Mouse (Mus musculus) myocyte (in vitro differentiated cells): ENCODE data around the gene Numb. TPM values are rescaled to one million over a fixed set of nuclear protein-coding genes. Genes with fewer than 3 reads are reported as not detected.
"Not testable (repeated sequence)": the region's sequence is repeated elsewhere in the genome, so short reads cannot be mapped to it uniquely, and the experiment has no call there.

Source experiments
- H3K27me3 ChIP-seq: one replicate; pipeline ENCODE4 v1.6.1; 2011; ENCODE audit not compliant: control insufficient read depth, insufficient read depth, insufficient read length
- H3K36me3 ChIP-seq: one replicate; pipeline ENCODE4 v1.6.1; 2011; ENCODE audit not compliant: control insufficient read depth, insufficient read depth
- H3K4me2 ChIP-seq: one replicate; pipeline ENCODE4 v1.6.1; 2011; ENCODE audit warnings: low read depth, control low read depth
- H3K4me3 ChIP-seq: one replicate; pipeline ENCODE4 v1.5.1; 2011; ENCODE audit warnings: mild to moderate bottlenecking, control low read depth, moderate library complexity
- H3K79me2 ChIP-seq: one replicate; pipeline ENCODE4 v1.6.1; 2011; ENCODE audit not compliant: control insufficient read depth, insufficient read depth
- H3ac ChIP-seq: one replicate; pipeline ENCODE4 v1.6.1; 2011; ENCODE audit not compliant: control insufficient read depth, insufficient read length
- CEBPB ChIP-seq: IDR thresholded peaks from 2 replicates; pipeline ENCODE4 v1.6.1; 2011; ENCODE audit warnings: mild to moderate bottlenecking, moderate library complexity; ENCODE audit not compliant: poor library complexity, insufficient read depth, severe bottlenecking
- E2F4 ChIP-seq: IDR thresholded peaks from one replicate; pipeline ENCODE4 v1.6.1; 2011; ENCODE audit warnings: mild to moderate bottlenecking, control low read depth, moderate library complexity; ENCODE audit not compliant: insufficient read depth
- MAX ChIP-seq: IDR thresholded peaks from one replicate; pipeline ENCODE4 v1.6.1; 2011; ENCODE audit warnings: low read depth, mild to moderate bottlenecking, control low read depth
- MYOD1 ChIP-seq, 3 experiments: IDR thresholded peaks; one replicate each; pipeline ENCODE4 v1.6.1; 2011; ENCODE audit warnings: control low read depth in 2 of 3, low read depth in 2 of 3, mild to moderate bottlenecking in 2 of 3, moderate library complexity in 1 of 3; ENCODE audit not compliant: insufficient read length in 2 of 3, control insufficient read depth in 1 of 3
- MYOG ChIP-seq, 3 experiments: IDR thresholded peaks; one replicate each; pipeline ENCODE4 v1.6.1; 2011; ENCODE audit warnings: control low read depth in 2 of 3, low read depth in 2 of 3, mild to moderate bottlenecking in 2 of 3; ENCODE audit not compliant: insufficient read length in 2 of 3, control insufficient read depth in 1 of 3, insufficient read depth in 1 of 3
- POLR2A ChIP-seq: IDR thresholded peaks from one replicate; pipeline ENCODE4 v1.6.1; 2011; ENCODE audit warnings: low read depth, mild to moderate bottlenecking, control low read depth, moderate library complexity; ENCODE audit not compliant: insufficient read length
- POLR2AphosphoS2 ChIP-seq: IDR thresholded peaks from one replicate; pipeline ENCODE4 v1.6.1; 2011; ENCODE audit warnings: low read depth, control low read depth; ENCODE audit not compliant: insufficient read length
- REST ChIP-seq: IDR thresholded peaks from one replicate; pipeline ENCODE4 v1.6.1; 2011; ENCODE audit warnings: mild to moderate bottlenecking, control low read depth, moderate library complexity; ENCODE audit not compliant: insufficient read depth, insufficient read length
- SRF ChIP-seq: IDR thresholded peaks from one replicate; pipeline ENCODE4 v1.6.1; 2011; ENCODE audit warnings: low read depth; ENCODE audit not compliant: control insufficient read depth, insufficient read length
- TCF12 ChIP-seq: IDR thresholded peaks from one replicate; pipeline ENCODE4 v1.6.1; 2011; ENCODE audit warnings: mild to moderate bottlenecking, control low read depth; ENCODE audit not compliant: poor library complexity, insufficient read depth, severe bottlenecking
- TCF3 ChIP-seq: IDR thresholded peaks from one replicate; pipeline ENCODE4 v1.6.1; 2011; ENCODE audit warnings: low read depth, control low read depth; ENCODE audit not compliant: insufficient read length
- USF1 ChIP-seq: IDR thresholded peaks from one replicate; pipeline ENCODE4 v1.6.1; 2011; ENCODE audit warnings: low read depth, mild to moderate bottlenecking, control low read depth, moderate library complexity
- polyA plus RNA-seq: library from polyadenylated mRNA; unstranded; fragments of >200 nt; fragmentation: generic; extraction: Trizol; gene quantifications from one replicate; pipeline ENCODE4 v1.2.1, GENCODE M21; 2012; ENCODE audit warnings: missing spikeins

Gene Numb
- polyA plus RNA-seq, 1 experiment = 10.0 TPM

DNA sequence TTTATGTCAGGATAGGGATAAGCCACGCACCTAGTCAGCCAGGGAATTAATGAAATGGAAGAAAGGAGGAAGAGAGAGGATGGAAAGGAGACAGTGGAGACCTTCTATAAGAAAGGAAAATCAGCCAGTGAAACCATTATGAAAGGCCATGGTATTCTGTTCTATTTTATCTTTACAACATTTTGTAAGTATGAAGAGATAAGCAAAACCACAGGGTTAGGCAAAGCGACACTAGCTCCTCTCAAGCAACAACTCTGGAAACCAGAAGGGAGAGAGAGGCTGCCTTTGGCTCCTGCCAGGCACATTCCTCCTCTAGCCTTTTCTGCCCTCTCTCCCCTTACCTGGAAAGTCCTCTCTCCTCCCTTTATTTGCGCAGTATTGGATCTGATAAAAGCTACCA is 20.2 kb upstream of the Numb start:
- H3ac ChIP-seq = no peak overlapping the region
- H3K36me3 ChIP-seq = no peaks in the 10 kb centered on the region
- no peak overlapping the region for H3K4me3 ChIP-seq
- TF ChIP-seq MYOD1 (IDR thresholded peaks at IDR 0.05; ENCODE audit: control insufficient read depth in 1 of 3, insufficient read length in 2 of 3, low read depth in 2 of 3) = no peak
- H3K79me2 ChIP-seq = no peaks in the 10 kb centered on the region
- no peaks in the 10 kb centered on the region for H3K27me3 ChIP-seq
- H3K4me2 ChIP-seq = no peak overlapping the region

DNA sequence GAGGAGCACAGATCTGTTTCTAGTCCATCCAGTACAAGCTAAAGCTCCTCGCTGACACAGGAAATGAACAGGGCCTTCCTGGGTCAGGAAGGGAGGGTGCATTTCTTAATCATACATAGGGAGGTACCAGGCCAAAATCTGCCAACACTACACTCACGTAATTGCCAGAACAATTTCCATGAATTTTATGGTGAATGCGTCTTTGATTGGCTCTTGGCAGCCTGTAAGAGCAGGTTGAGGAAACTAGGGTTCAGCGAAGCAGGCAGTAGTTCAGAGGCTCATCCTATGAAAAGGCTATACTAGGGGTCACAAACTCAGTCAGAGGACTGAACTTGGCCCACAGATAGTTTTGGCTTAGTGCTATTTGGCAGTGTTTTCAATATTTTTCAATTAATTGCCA is 18.3 kb upstream of the Numb start:
- Histone ChIP-seq H3ac (no peak overlapping the region), H3K79me2 (no peaks in the 10 kb centered on the region), H3K4me3 (no peak overlapping the region), H3K27me3 (no peaks in the 10 kb centered on the region), H3K4me2 (no peak overlapping the region), H3K36me3 (no peaks in the 10 kb centered on the region)
- TF ChIP-seq MAX (no peak), MYOG (IDR thresholded peaks at IDR 0.05; ENCODE audit: control insufficient read depth in 1 of 3, insufficient read depth in 1 of 3, insufficient read length in 2 of 3, low read depth in 2 of 3) (no peak), POLR2A (no peak), TCF12 (no peak), CEBPB (no peak), USF1 (no peak), TCF3 (no peak), REST (no peak), POLR2AphosphoS2 (no peak), SRF (no peak), E2F4 (no peak), MYOD1 (IDR thresholded peaks at IDR 0.05; ENCODE audit: control insufficient read depth in 1 of 3, insufficient read length in 2 of 3, low read depth in 2 of 3) (no peak)

DNA sequence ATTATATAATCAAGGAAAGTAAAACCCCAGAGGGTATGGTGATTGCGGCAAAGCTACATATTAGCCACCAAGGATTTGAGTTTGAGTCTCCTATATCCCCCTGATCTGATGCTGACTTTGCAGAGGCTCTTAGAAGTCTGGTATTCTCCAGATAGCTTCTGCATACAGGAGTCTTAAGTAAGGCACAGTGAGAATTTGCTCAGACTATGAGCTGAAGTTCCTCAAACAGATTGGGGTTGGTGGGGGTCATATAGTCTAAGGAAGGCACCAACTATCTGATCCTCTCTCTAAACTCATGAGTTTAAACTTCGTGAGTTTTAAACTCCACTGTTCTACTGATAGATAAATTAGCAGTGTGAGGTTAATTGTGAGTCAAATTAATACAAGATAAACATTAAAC is 17.6 kb upstream of the Numb start:
- H3K79me2 ChIP-seq = no peaks in the 10 kb centered on the region
- no peak overlapping the region for H3K4me2 ChIP-seq
- TF ChIP-seq MYOG (IDR thresholded peaks at IDR 0.05; ENCODE audit: control insufficient read depth in 1 of 3, insufficient read depth in 1 of 3, insufficient read length in 2 of 3, low read depth in 2 of 3) (no peak), SRF (no peak), POLR2AphosphoS2 (no peak), TCF3 (no peak), REST (no peak), USF1 (no peak), POLR2A (no peak), E2F4 (no peak), MAX (no peak), TCF12 (no peak), CEBPB (no peak), MYOD1 (IDR thresholded peaks at IDR 0.05; ENCODE audit: control insufficient read depth in 1 of 3, insufficient read length in 2 of 3, low read depth in 2 of 3) (no peak)
- no peak overlapping the region for H3ac ChIP-seq
- H3K27me3 ChIP-seq = no peaks in the 10 kb centered on the region
- no peak overlapping the region for H3K4me3 ChIP-seq
- no peaks in the 10 kb centered on the region for H3K36me3 ChIP-seq

DNA sequence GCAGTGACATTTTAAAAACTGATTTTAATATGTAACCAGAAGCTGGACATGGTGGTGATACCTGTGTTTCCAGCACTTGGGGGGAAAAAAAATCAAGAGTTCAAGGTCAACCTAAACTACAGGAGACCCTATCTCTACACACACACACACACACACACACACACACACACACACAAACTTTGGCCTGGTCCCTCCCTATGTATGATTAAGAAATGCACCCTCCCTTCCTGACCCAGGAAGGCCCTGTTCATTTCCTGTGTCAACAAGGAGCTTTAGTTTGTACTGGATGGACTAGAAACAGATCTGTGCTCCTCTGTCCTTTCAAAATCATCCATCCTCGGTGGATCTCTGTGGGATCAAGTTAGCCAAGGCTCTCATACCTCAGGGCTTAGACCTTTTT is 16.9 kb upstream of the Numb start:
- H3K79me2 ChIP-seq, H3K4me2 ChIP-seq, H3ac ChIP-seq, H3K4me3 ChIP-seq, H3K36me3 ChIP-seq, H3K27me3 ChIP-seq: not testable (repeated sequence)

DNA sequence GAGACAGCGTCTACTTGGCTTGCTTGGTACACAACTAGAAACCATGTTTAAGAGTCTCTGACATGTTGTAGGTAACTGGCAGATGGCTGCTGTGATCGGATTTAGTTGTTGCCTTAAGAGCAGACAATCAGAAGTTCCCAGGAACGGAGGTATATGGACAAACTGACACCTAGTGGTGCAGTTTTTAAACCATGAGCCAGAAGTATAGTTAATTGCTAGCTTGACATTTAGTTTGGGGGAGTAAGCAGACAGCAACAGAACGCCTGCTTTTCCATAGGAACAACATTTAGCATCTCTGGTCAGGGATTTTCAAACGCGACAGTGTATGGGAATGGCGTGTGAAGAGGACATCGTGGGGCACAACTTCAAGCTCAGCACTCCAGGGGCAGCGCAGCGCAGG is 15.9 kb upstream of the Numb start:
- no peak overlapping the region for H3ac ChIP-seq
- H3K27me3 ChIP-seq = no peaks in the 10 kb centered on the region
- no peak for TF ChIP-seq MAX
- no peak for TF ChIP-seq POLR2AphosphoS2
- no peak for TF ChIP-seq CEBPB
- no peak for TF ChIP-seq MYOD1 (IDR thresholded peaks at IDR 0.05; ENCODE audit: control insufficient read depth in 1 of 3, insufficient read length in 2 of 3, low read depth in 2 of 3)
- TF ChIP-seq TCF3 = no peak
- no peak for TF ChIP-seq TCF12
- TF ChIP-seq E2F4 = no peak
- no peaks in the 10 kb centered on the region for H3K36me3 ChIP-seq
- no peak overlapping the region for H3K4me3 ChIP-seq
- H3K79me2 ChIP-seq = no peaks in the 10 kb centered on the region
- H3K4me2 ChIP-seq = no peak overlapping the region
